In the genomic region with DNA sequence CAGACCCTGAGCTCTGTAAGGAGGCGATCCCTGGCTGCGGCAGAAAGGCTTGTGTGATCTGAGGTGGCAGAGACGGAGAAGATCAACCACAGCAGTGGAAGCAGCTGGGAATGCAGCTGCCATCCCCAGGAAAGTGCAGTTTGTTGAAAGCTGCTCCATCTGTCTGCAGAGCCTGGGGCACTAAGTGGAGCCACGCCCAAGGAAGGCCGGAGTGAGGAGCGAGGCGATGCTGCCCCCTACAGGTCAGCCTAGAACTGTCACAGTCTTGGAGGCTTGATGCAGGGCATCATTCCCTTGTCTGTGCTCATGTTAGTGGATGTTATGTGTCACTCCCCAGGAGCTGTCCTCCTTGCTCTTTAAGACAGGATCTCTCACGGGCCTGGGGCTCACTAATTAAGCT, we compare ENCODE assay signal across 8 mouse cellular contexts. TPM values are rescaled to one million over a fixed set of nuclear protein-coding genes. Genes with fewer than 3 reads are reported as not detected.
DNase-seq lines count a peak whose midpoint lies in the region; ATAC-seq lines count a peak whose summit lies in the region.

No protein-coding gene starts in this region.

- no peaks in the 10 kb centered on the region for H3K27me3 ChIP-seq in forebrain, embryonic 10.5 days (ENCODE audit: poor library complexity, severe bottlenecking)
- H3K27me3 ChIP-seq in heart, embryonic 15.5 days: no peaks in the 10 kb centered on the region
- no peaks in the 10 kb centered on the region for H3K27me3 ChIP-seq in liver, embryonic 12.5 days (replicated peaks)
- no peaks in the 10 kb centered on the region for H3K27me3 ChIP-seq in stomach, embryonic 14.5 days (ENCODE audit: control insufficient read depth, insufficient read depth, low read length)

- H3K9me3 ChIP-seq in forebrain, embryonic 10.5 days: no peaks in the 10 kb centered on the region
- H3K9me3 ChIP-seq in heart, embryonic 15.5 days (replicated peaks): no peaks in the 10 kb centered on the region
- H3K9me3 ChIP-seq in liver, embryonic 12.5 days (replicated peaks): no peaks in the 10 kb centered on the region
- H3K9me3 ChIP-seq in stomach, embryonic 14.5 days (ENCODE audit: control insufficient read depth, low read depth, low read length): no peaks in the 10 kb centered on the region

- H3K4me2 ChIP-seq in heart, embryonic 15.5 days: peak overlapping the region; percentile 30; the same call in 1 of the 2 replicates
- no peak overlapping the region for H3K4me2 ChIP-seq in liver, embryonic 12.5 days
- no peak overlapping the region for H3K4me2 ChIP-seq in stomach, embryonic 14.5 days (replicated peaks; ENCODE audit: low read depth, low read length)

- peak; percentile 70 for ATAC-seq in heart, embryonic 15.5 days (replicated peaks; ENCODE audit: insufficient number of reproducible peaks, insufficient read depth, low FRiP score, low read depth)
- peak; percentile 83 for ATAC-seq in liver, embryonic 12.5 days
- peak; percentile 85 for ATAC-seq in stomach, embryonic 14.5 days (ENCODE audit: insufficient number of reproducible peaks, insufficient read depth, low FRiP score, low read depth)

- WGBS in forebrain, embryonic 10.5 days: 5% methylated on average over 8 of the region's 8 CpGs
- WGBS in heart, embryonic 15.5 days: 3% methylated on average over 8 of the region's 8 CpGs
- 8% methylated on average over 8 of the region's 8 CpGs for WGBS in liver, embryonic 12.5 days (ENCODE audit: insufficient replicate concordance)
- 3% methylated on average over 8 of the region's 8 CpGs for WGBS in stomach, embryonic 14.5 days

- DNase-seq in CD4-positive, CD25-positive, alpha-beta regulatory T cell, adult 2 months (ENCODE audit: low read depth, low spot score): peak; percentile 92
- DNase-seq in c-Kit-negative CD71-positive TER-119-positive erythroid progenitor cells, embryonic 14.5 days (ENCODE audit: low read depth, low spot score): peak; percentile 72
- peak; percentile 87 for DNase-seq in forebrain, embryonic 10.5 days (ENCODE audit: extremely low spot score, low spot score)
- peak; percentile 75 for DNase-seq in kidney, postnatal 14 days
- peak; percentile 72 to 81 for DNase-seq in natural killer cell, adult 2 months (ENCODE audit: low spot score in 2 of 2)

- peak overlapping the region; percentile 60; the same call in 1 of the 2 replicates for H3K27ac ChIP-seq in forebrain, embryonic 10.5 days
- no peak overlapping the region for H3K27ac ChIP-seq in heart, embryonic 15.5 days
- no peak overlapping the region for H3K27ac ChIP-seq in liver, embryonic 12.5 days
- H3K27ac ChIP-seq in stomach, embryonic 14.5 days (ENCODE audit: low read length): no peak overlapping the region

- H3K36me3 ChIP-seq in forebrain, embryonic 10.5 days (replicated peaks): no peaks in the 10 kb centered on the region
- H3K36me3 ChIP-seq in heart, embryonic 15.5 days: no peaks in the 10 kb centered on the region
- no peaks in the 10 kb centered on the region for H3K36me3 ChIP-seq in liver, embryonic 12.5 days
- no peaks in the 10 kb centered on the region for H3K36me3 ChIP-seq in stomach, embryonic 14.5 days (ENCODE audit: control insufficient read depth, insufficient read depth, low read length)

- no peak overlapping the region for H3K9ac ChIP-seq in heart, embryonic 15.5 days
- H3K9ac ChIP-seq in liver, embryonic 12.5 days: no peak overlapping the region
- no peak overlapping the region for H3K9ac ChIP-seq in stomach, embryonic 14.5 days (replicated peaks; ENCODE audit: low read depth, low read length)

- H3K4me3 ChIP-seq in forebrain, embryonic 10.5 days: no peak overlapping the region
- H3K4me3 ChIP-seq in heart, embryonic 15.5 days: no peak overlapping the region
- no peak overlapping the region for H3K4me3 ChIP-seq in liver, embryonic 12.5 days
- no peak overlapping the region for H3K4me3 ChIP-seq in stomach, embryonic 14.5 days (ENCODE audit: low read depth, low read length)

- H3K4me1 ChIP-seq in forebrain, embryonic 10.5 days: peaks cover 6% of the 10 kb centered on the region
- peaks cover 3% of the 10 kb centered on the region; the same call in 1 of the 2 replicates for H3K4me1 ChIP-seq in heart, embryonic 15.5 days (replicated peaks)
- H3K4me1 ChIP-seq in liver, embryonic 12.5 days: peaks cover 6% of the 10 kb centered on the region
- H3K4me1 ChIP-seq in stomach, embryonic 14.5 days (ENCODE audit: control insufficient read depth, insufficient read depth, low read length): no peaks in the 10 kb centered on the region

RNA-seq across cellular contexts. Expression of a gene that starts 32.5 kb away (rescaled TPM):
- polyA plus RNA-seq in forebrain, embryonic 10.5 days (2016; fragmentation: Nextera tagmentation; extraction: Ambion mirVana): 24.2 and 25.2 TPM in 2 replicates
- 7.7 and 11.5 TPM in 2 replicates for polyA plus RNA-seq in heart, embryonic 15.5 days (2015; fragmentation: Nextera tagmentation; extraction: Ambion mirVana)
- 12.1 and 12.2 TPM in 2 replicates for polyA plus RNA-seq in liver, embryonic 12.5 days (2016; fragmentation: Nextera tagmentation; extraction: Ambion mirVana)
- 12.0 and 12.4 TPM in 2 replicates for polyA plus RNA-seq in stomach, embryonic 14.5 days (2014; fragmentation: Nextera tagmentation; extraction: Ambion mirVana)
